In genomic region chr17:51159261-51159660, GRCm38 (mm10) we compare ENCODE assay signal across 10 mouse cellular contexts. TPM values are rescaled to one million over a fixed set of nuclear protein-coding genes. Genes with fewer than 3 reads are reported as not detected.
DNase-seq lines count a peak whose midpoint lies in the region; ATAC-seq lines count a peak whose summit lies in the region.
"Had no signal": no experiment of that assay in that cellular context is flagged by ENCODE, and none has a peak within 500 bp of the region (broad histone marks: within the 10 kb centered on the region; RNA-seq: fewer than 3 reads in every experiment).

No protein-coding gene starts in this region.

- no peak overlapping the region for H3K9ac ChIP-seq in neural tube, embryonic 14.5 days (replicated peaks; ENCODE audit: low read depth, low read length)
- H3K9ac ChIP-seq in kidney, embryonic 15.5 days, result no peak overlapping the region
- H3K9ac ChIP-seq in stomach, embryonic 15.5 days, result no peak overlapping the region

- H3K9me3 ChIP-seq in neural tube, embryonic 14.5 days (ENCODE audit: control insufficient read depth, low read length), result no peaks in the 10 kb centered on the region; the same call in 1 of the 2 replicates
- H3K9me3 ChIP-seq in kidney, embryonic 15.5 days (replicated peaks), result no peaks in the 10 kb centered on the region
- no peaks in the 10 kb centered on the region for H3K9me3 ChIP-seq in stomach, embryonic 15.5 days

- H3K27ac ChIP-seq in neural tube, embryonic 14.5 days (ENCODE audit: low read depth, low read length), result no peak overlapping the region
- no peak overlapping the region for H3K27ac ChIP-seq in kidney, embryonic 15.5 days
- H3K27ac ChIP-seq in stomach, embryonic 15.5 days, result no peak overlapping the region
- H3K27ac ChIP-seq: kidney, postnatal 0 days had no signal

- H3K4me2 ChIP-seq in neural tube, embryonic 14.5 days (ENCODE audit: low read depth, low read length), result no peak overlapping the region
- H3K4me2 ChIP-seq in kidney, embryonic 15.5 days, result no peak overlapping the region
- H3K4me2 ChIP-seq in stomach, embryonic 15.5 days, result no peak overlapping the region

- no peaks in the 10 kb centered on the region for H3K4me1 ChIP-seq in neural tube, embryonic 14.5 days (ENCODE audit: control insufficient read depth, insufficient read depth, low read length)
- no peaks in the 10 kb centered on the region for H3K4me1 ChIP-seq in kidney, embryonic 15.5 days
- no peaks in the 10 kb centered on the region for H3K4me1 ChIP-seq in stomach, embryonic 15.5 days

- no peaks in the 10 kb centered on the region for H3K36me3 ChIP-seq in neural tube, embryonic 14.5 days (ENCODE audit: control insufficient read depth, insufficient read depth, low read length)
- no peaks in the 10 kb centered on the region for H3K36me3 ChIP-seq in kidney, embryonic 15.5 days
- no peaks in the 10 kb centered on the region for H3K36me3 ChIP-seq in stomach, embryonic 15.5 days

- 89% methylated on average over 5 of the region's 5 CpGs for WGBS in neural tube, embryonic 14.5 days
- 92% methylated on average over 5 of the region's 5 CpGs for WGBS in kidney, embryonic 15.5 days
- 91% methylated on average over 5 of the region's 5 CpGs for WGBS in stomach, embryonic 15.5 days

- DNase-seq in adrenal gland, postnatal 10 days, result peak; percentile 64
- DNase-seq in adrenal gland, postnatal 4 days (ENCODE audit: low spot score in 2 of 2), result no peak
- no peak for DNase-seq in neural tube, embryonic 10.5 days (ENCODE audit: extremely low spot score, low spot score)
- no peak for DNase-seq in spleen, adult 18-20 months
- DNase-seq in right cerebral cortex, postnatal 14 days, result no peak
- DNase-seq: embryo, embryonic 11 days had no signal

- H3K4me3 ChIP-seq in neural tube, embryonic 14.5 days (ENCODE audit: low read depth, low read length), result no peak overlapping the region
- no peak overlapping the region for H3K4me3 ChIP-seq in kidney, embryonic 15.5 days (replicated peaks)
- no peak overlapping the region for H3K4me3 ChIP-seq in stomach, embryonic 15.5 days (replicated peaks)

- ATAC-seq in neural tube, embryonic 14.5 days (ENCODE audit: low read depth), result peak; percentile 49; the same call in 1 of the 2 replicates
- ATAC-seq in kidney, embryonic 15.5 days (replicated peaks; ENCODE audit: low FRiP score), result 0 out of 2 replicates have a peak, but pooled peaks have one; percentile 54
- ATAC-seq in stomach, embryonic 15.5 days (ENCODE audit: insufficient read depth, low FRiP score, low read depth), result 0 out of 2 replicates have a peak, but pooled peaks have one; percentile 14

- H3K27me3 ChIP-seq in neural tube, embryonic 14.5 days (ENCODE audit: control insufficient read depth, insufficient read depth, low read length), result no peaks in the 10 kb centered on the region
- H3K27me3 ChIP-seq in kidney, embryonic 15.5 days, result no peaks in the 10 kb centered on the region
- H3K27me3 ChIP-seq in stomach, embryonic 15.5 days (replicated peaks), result no peaks in the 10 kb centered on the region

RNA-seq across cellular contexts. Expression of gene Tbc1d5, which starts 19.9 kb away (rescaled TPM):
- 10 to 100 TPM; 15.7 to 24.2 TPM for total RNA-seq in adrenal gland, postnatal 10 days (2021)
- total RNA-seq in adrenal gland, postnatal 4 days (2021), result 10 to 100 TPM; 27.8 to 31.1 TPM
- polyA plus RNA-seq in neural tube, embryonic 14.5 days (2014; fragmentation: Nextera tagmentation; extraction: Ambion mirVana), result 10.1 and 11.7 TPM in 2 replicates
- polyA plus RNA-seq in kidney, embryonic 15.5 days (2015; fragmentation: Nextera tagmentation; extraction: Ambion mirVana), result 11.4 and 12.0 TPM in 2 replicates
- 9.9 and 11.2 TPM in 2 replicates for polyA plus RNA-seq in stomach, embryonic 15.5 days (2015; fragmentation: Nextera tagmentation; extraction: Ambion mirVana)
